Comparison of ENCODE assay signal across 9 mouse cellular contexts in the genomic region with DNA sequence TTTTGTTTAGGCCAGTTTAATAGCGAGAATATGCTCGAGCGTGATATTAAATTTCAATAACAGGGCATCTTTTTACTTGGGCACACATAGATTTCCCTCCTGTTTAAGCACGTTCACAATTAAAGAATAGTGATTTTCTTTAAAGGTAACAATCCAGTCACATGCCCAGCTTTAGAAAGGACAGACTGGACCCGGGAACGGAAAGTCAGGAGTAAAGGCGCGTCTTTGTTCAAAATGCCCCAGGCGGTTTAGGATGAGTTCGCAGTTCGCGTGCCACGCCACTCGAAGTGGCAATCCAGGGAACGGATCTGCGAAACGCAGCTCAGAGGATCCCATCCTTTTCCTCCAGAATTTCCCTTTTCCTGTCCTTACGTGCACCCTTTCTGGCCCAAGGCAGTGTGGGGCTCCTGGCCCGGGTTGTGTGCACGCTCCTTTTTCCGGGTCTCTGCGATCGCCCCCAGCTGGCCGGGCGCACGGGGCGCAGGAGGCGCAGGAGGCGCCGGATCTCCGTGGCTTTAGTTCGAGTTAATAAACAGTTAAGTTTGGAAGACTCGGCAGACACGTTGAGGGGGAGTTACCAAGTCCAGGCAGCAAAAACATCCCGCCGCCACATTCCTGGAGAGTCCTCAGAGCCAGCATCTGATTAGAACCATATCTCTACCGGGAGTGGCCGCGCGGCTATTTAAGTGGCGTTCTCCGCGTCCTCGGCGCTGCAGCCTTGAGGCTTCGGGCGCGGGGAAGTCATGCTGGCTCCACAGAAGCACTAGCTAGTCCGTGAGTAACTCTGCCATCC. TPM values are rescaled to one million over a fixed set of nuclear protein-coding genes. Genes with fewer than 3 reads are reported as not detected.
A peak's percentile ranks its signal among the peaks of the same experiment; 100 is the strongest.
DNase-seq lines count a peak whose midpoint lies in the region; ATAC-seq lines count a peak whose summit lies in the region.
"Had no signal": no experiment of that assay in that cellular context is flagged by ENCODE, and none has a peak within 500 bp of the region (broad histone marks: within the 10 kb centered on the region; RNA-seq: fewer than 3 reads in every experiment).

No protein-coding gene starts in this region.

- H3K9me3 ChIP-seq in forebrain, embryonic 12.5 days = no peaks in the 10 kb centered on the region
- H3K9me3 ChIP-seq in heart, embryonic 16.5 days (replicated peaks; ENCODE audit: control insufficient read depth, low read length) = no peaks in the 10 kb centered on the region
- no peaks in the 10 kb centered on the region for H3K9me3 ChIP-seq in liver, embryonic 13.5 days (replicated peaks)

- WGBS in forebrain, embryonic 12.5 days = 2% methylated on average over 49 of the region's 49 CpGs
- WGBS in heart, embryonic 16.5 days = 2% methylated on average over 49 of the region's 49 CpGs
- WGBS in liver, embryonic 13.5 days (ENCODE audit: insufficient replicate concordance) = 3% methylated on average over 49 of the region's 49 CpGs

- H3K27me3 ChIP-seq in forebrain, embryonic 12.5 days = peaks cover 11% of the 10 kb centered on the region
- no peaks in the 10 kb centered on the region for H3K27me3 ChIP-seq in heart, embryonic 16.5 days (ENCODE audit: control insufficient read depth, insufficient read depth, low read length)
- H3K27me3 ChIP-seq in liver, embryonic 13.5 days = peaks cover 31% of the 10 kb centered on the region
- H3K27me3 ChIP-seq: CH12.LX had no signal

- peak overlapping the region; percentile 46; the same call in 1 of the 2 replicates for H3K9ac ChIP-seq in forebrain, embryonic 12.5 days
- peak overlapping the region; percentile 73 for H3K9ac ChIP-seq in heart, embryonic 16.5 days (ENCODE audit: low read length)
- H3K9ac ChIP-seq in liver, embryonic 13.5 days = peak overlapping the region; percentile 13; the same call in 1 of the 2 replicates

- DNase-seq in 3134 (ENCODE audit: extremely low read depth, insufficient read length, low spot score) = peak; percentile 95
- peak; percentile 22 for DNase-seq in brain, embryonic 18.5 days (ENCODE audit: low read depth, low spot score)
- peak; percentile 89 to 92 for DNase-seq in kidney, postnatal 25 days
- DNase-seq in liver, embryonic 13.5 days = peak; percentile 17
- peak; percentile 88 for DNase-seq in neural tube, embryonic 10.5 days (ENCODE audit: extremely low spot score, low spot score)
- peak; percentile 12 for DNase-seq in telencephalon, adult 2 months (ENCODE audit: low read depth, low spot score)

- no peaks in the 10 kb centered on the region for H3K36me3 ChIP-seq in forebrain, embryonic 12.5 days (replicated peaks)
- no peaks in the 10 kb centered on the region for H3K36me3 ChIP-seq in heart, embryonic 16.5 days (ENCODE audit: control insufficient read depth, insufficient read depth)
- H3K36me3 ChIP-seq in liver, embryonic 13.5 days = no peaks in the 10 kb centered on the region

- peaks cover 7% of the 10 kb centered on the region for H3K4me1 ChIP-seq in forebrain, embryonic 12.5 days
- peaks cover 36% of the 10 kb centered on the region for H3K4me1 ChIP-seq in heart, embryonic 16.5 days (ENCODE audit: control insufficient read depth, insufficient read depth, low read length)
- no peaks in the 10 kb centered on the region for H3K4me1 ChIP-seq in liver, embryonic 13.5 days (replicated peaks)

- H3K27ac ChIP-seq in forebrain, embryonic 12.5 days = no peak overlapping the region
- peak overlapping the region; percentile 74 for H3K27ac ChIP-seq in heart, embryonic 16.5 days (ENCODE audit: low read length)
- no peak overlapping the region for H3K27ac ChIP-seq in liver, embryonic 13.5 days

- ATAC-seq in forebrain, embryonic 12.5 days (ENCODE audit: low FRiP score) = peak; percentile 94
- peak; percentile 90 for ATAC-seq in heart, embryonic 16.5 days (replicated peaks; ENCODE audit: extremely low read depth, insufficient read depth, low FRiP score)
- peak; percentile 66 for ATAC-seq in liver, embryonic 13.5 days (ENCODE audit: low read depth)

- H3K4me2 ChIP-seq in forebrain, embryonic 12.5 days = peak overlapping the region; percentile 69
- H3K4me2 ChIP-seq in heart, embryonic 16.5 days (ENCODE audit: low read depth, low read length) = peak overlapping the region; percentile 92
- H3K4me2 ChIP-seq in liver, embryonic 13.5 days = peak overlapping the region; percentile 60

- peak overlapping the region; percentile 46 for H3K4me3 ChIP-seq in forebrain, embryonic 12.5 days (replicated peaks)
- peak overlapping the region; percentile 68 for H3K4me3 ChIP-seq in heart, embryonic 16.5 days (ENCODE audit: low read length)
- peak overlapping the region; percentile 47 for H3K4me3 ChIP-seq in liver, embryonic 13.5 days (replicated peaks)

RNA-seq across cellular contexts. Expression of gene C9, which starts 58.8 kb away (rescaled TPM):
- polyA plus RNA-seq in forebrain, embryonic 12.5 days (2016; fragmentation: Nextera tagmentation; extraction: Ambion mirVana) = not detected in 2 replicates
- not detected in 2 replicates for polyA plus RNA-seq in heart, embryonic 16.5 days (2015; fragmentation: Nextera tagmentation; extraction: Ambion mirVana)
- 0.50 and 0.71 TPM in 2 replicates for polyA plus RNA-seq in liver, embryonic 13.5 days (2015; fragmentation: Nextera tagmentation; extraction: Ambion mirVana)

Comparison
In these comparisons a context has a peak if more than half of its experiments do, and no peak if none do; other contexts are left out.
1. DNase-seq: peak in every context shown above with its lines; median percentile 95 in 3134; 90 in kidney, postnatal 25 days; 88 in neural tube, embryonic 10.5 days; 22 in brain, embryonic 18.5 days; 17 in liver, embryonic 13.5 days; 12 in telencephalon, adult 2 months.
2. H3K9ac ChIP-seq: peak in every context shown above with its lines; median percentile 73 in heart, embryonic 16.5 days; 46 in forebrain, embryonic 12.5 days; 13 in liver, embryonic 13.5 days.